Mouse (Mus musculus) testis, adult 10 weeks (tissue): ENCODE data around the gene Rbms1. TPM values are rescaled to one million over a fixed set of nuclear protein-coding genes. Genes with fewer than 3 reads are reported as not detected.

Experiments used
- polyA plus RNA-seq: library from polyadenylated mRNA; stranded (reverse); fragments of 350-450 nt; fragmentation: Illumina TruSeq; extraction: RNeasy Lipid Tissue Mini Kit (QIAGEN cat#74804); gene quantifications from one replicate; pipeline ENCODE4 v1.2.3, GENCODE M21; 2014; ENCODE audit warnings: low read depth, low replicate concordance

Rbms1 gene
- 134 TPM for polyA plus RNA-seq

DNA sequence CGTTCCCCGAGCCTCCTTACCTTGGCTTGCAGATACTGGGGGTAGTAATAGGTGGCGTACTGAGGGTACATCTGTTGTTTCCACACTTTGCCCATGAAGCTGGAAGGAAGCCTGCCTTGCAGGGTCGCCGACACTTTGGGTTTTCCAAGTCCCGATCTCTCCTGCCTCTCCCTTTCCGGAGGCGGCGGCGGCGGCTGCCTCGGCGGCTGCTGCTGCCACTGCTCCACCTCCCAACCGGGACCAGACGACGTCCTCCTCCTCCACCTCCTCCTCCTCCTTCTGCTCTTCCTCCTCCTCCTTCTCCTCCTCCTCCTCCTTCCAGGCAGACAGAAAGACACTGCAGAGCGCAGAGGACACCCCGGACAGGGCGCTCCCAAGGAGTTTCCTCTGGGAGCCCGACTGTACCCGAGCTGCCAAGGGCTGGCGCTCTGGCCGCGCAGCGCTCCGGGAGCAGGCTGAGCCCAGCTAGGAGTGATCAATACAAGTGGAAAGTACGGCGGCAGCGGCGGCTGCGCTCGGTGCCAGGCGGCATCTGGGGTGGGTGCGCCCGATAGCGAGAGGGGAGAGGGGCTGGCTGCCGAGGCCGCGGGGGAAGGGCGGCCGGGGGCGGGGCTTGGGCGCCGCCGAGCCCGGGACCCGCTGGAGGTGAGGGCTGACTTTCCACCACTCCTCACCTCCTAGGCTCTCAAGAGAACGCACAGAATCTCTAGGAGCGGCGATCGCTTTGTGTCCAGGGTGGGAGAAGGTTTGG is at the start of gene Rbms1:
Rbms1 (minus strand) TSS at position 522 of the 751 bp plus-strand sequence.

DNA sequence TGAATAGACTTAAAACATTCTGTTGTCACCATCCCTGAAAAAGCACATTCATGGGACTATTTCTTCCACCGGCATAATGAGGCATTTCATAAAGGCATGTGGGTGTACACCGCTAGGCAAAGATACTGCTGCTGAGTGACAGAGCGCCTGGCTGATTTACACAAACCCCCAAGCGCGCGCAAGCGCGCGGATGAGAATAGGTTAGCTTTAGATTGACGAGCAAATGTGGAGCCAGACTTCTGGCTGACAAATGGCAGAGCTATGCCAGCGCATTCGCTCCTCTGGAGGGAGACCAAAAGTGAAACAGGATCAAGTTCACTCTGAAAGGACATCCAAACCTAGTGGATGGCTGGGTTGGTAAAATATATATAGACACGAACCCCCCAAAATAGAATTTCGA is 240.5 kb downstream of the Rbms1 start, which contains the start of gene Itgb6:
Itgb6 (minus strand) TSS at position 130 of the 400 bp plus-strand sequence.

Other genes with a start within 250 kb of the Rbms1 start
- 0.04 TPM for gene Itgb6, start 240.5 kb downstream of the Rbms1 start, polyA plus RNA-seq